Mouse (Mus musculus): ENCODE measurements at regions not wholly inside any gene's neighbourhood (a gene's known extent, or its start where the extent isn't known, plus 50 kb on each side); places are given as distances from the start of the nearest gene placed in this dataset.
A peak's percentile ranks its signal among the peaks of the same experiment; 100 is the strongest.

GRCm38 (mm10) chr7:111903741-111904231, 119.5 kb upstream of the Usp47 start:
- Histone ChIP-seq H3K36me3 (ENCODE audit: control insufficient read depth, insufficient read depth) (no peaks in the 10 kb centered on the region), H3K27me3 (ENCODE audit: control insufficient read depth, insufficient read depth, insufficient read length) (no peaks in the 10 kb centered on the region), H3K79me3 (ENCODE audit: low read depth) (no peaks in the 10 kb centered on the region), H3ac (ENCODE audit: control insufficient read depth, insufficient read length, low read depth) (no peak overlapping the region), H3K4me3 (ENCODE audit: insufficient read depth, poor library complexity, severe bottlenecking) (no peak overlapping the region), H3K79me2 (ENCODE audit: control insufficient read depth, insufficient read depth) (no peaks in the 10 kb centered on the region)
- no peak for TF ChIP-seq CTCF (IDR thresholded peaks at IDR 0.05; ENCODE audit: control insufficient read depth, insufficient read depth, insufficient read length)
- no peak for TF ChIP-seq MYOD1 (IDR thresholded peaks at IDR 0.05; ENCODE audit: control insufficient read depth, insufficient read length, low read depth)
- no peak for TF ChIP-seq CEBPB (IDR thresholded peaks at IDR 0.05; ENCODE audit: low read depth)
- TF ChIP-seq MAX (IDR thresholded peaks at IDR 0.05) = no peak
- TF ChIP-seq MYOG (IDR thresholded peaks at IDR 0.05; ENCODE audit: control insufficient read depth, extremely low read depth, insufficient read length) = no peak
- no peak for TF ChIP-seq FOSL1 (IDR thresholded peaks at IDR 0.05; ENCODE audit: insufficient read depth, low read length, poor library complexity, severe bottlenecking)
- TF ChIP-seq USF1 (IDR thresholded peaks at IDR 0.05; ENCODE audit: low read depth) = no peak

GRCm38 (mm10) chr7:111897016-111897415, 117.2 kb upstream of the Galnt18 start:
- no peaks in the 10 kb centered on the region for H3K79me2 ChIP-seq (ENCODE audit: control insufficient read depth, insufficient read depth)
- H3ac ChIP-seq (ENCODE audit: control insufficient read depth, insufficient read length, low read depth) = no peak overlapping the region
- TF ChIP-seq CEBPB (IDR thresholded peaks at IDR 0.05; ENCODE audit: low read depth) = no peak
- TF ChIP-seq FOSL1 (IDR thresholded peaks at IDR 0.05; ENCODE audit: insufficient read depth, low read length, poor library complexity, severe bottlenecking) = no peak
- TF ChIP-seq USF1 (IDR thresholded peaks at IDR 0.05; ENCODE audit: low read depth) = no peak
- TF ChIP-seq MAX (IDR thresholded peaks at IDR 0.05) = no peak
- no peak for TF ChIP-seq MYOG (IDR thresholded peaks at IDR 0.05; ENCODE audit: control insufficient read depth, extremely low read depth, insufficient read length)
- TF ChIP-seq MYOD1 (IDR thresholded peaks at IDR 0.05; ENCODE audit: control insufficient read depth, insufficient read length, low read depth) = no peak
- no peak for TF ChIP-seq CTCF (IDR thresholded peaks at IDR 0.05; ENCODE audit: control insufficient read depth, insufficient read depth, insufficient read length)
- H3K4me3 ChIP-seq (ENCODE audit: insufficient read depth, poor library complexity, severe bottlenecking) = no peak overlapping the region
- no peaks in the 10 kb centered on the region for H3K36me3 ChIP-seq (ENCODE audit: control insufficient read depth, insufficient read depth)
- H3K27me3 ChIP-seq (ENCODE audit: control insufficient read depth, insufficient read depth, insufficient read length) = no peaks in the 10 kb centered on the region
- no peaks in the 10 kb centered on the region for H3K79me3 ChIP-seq (ENCODE audit: low read depth)

GRCm38 (mm10) chr7:111896255-111896654, 116.5 kb upstream of the Galnt18 start:
- no peak for TF ChIP-seq MAX (IDR thresholded peaks at IDR 0.05)
- TF ChIP-seq FOSL1 (IDR thresholded peaks at IDR 0.05; ENCODE audit: insufficient read depth, low read length, poor library complexity, severe bottlenecking) = no peak
- TF ChIP-seq MYOD1 (IDR thresholded peaks at IDR 0.05; ENCODE audit: control insufficient read depth, insufficient read length, low read depth) = no peak
- no peak for TF ChIP-seq MYOG (IDR thresholded peaks at IDR 0.05; ENCODE audit: control insufficient read depth, extremely low read depth, insufficient read length)
- TF ChIP-seq USF1 (IDR thresholded peaks at IDR 0.05; ENCODE audit: low read depth) = no peak
- TF ChIP-seq CTCF (IDR thresholded peaks at IDR 0.05; ENCODE audit: control insufficient read depth, insufficient read depth, insufficient read length) = no peak
- no peak for TF ChIP-seq CEBPB (IDR thresholded peaks at IDR 0.05; ENCODE audit: low read depth)

GRCm38 (mm10) chr7:111882991-111883390, 103.2 kb upstream of the Galnt18 start:
- no peaks in the 10 kb centered on the region for H3K79me2 ChIP-seq (ENCODE audit: control insufficient read depth, insufficient read depth)
- no peak overlapping the region for H3K4me3 ChIP-seq (ENCODE audit: insufficient read depth, poor library complexity, severe bottlenecking)
- TF ChIP-seq MYOG (IDR thresholded peaks at IDR 0.05; ENCODE audit: control insufficient read depth, extremely low read depth, insufficient read length) (no peak), FOSL1 (IDR thresholded peaks at IDR 0.05; ENCODE audit: insufficient read depth, low read length, poor library complexity, severe bottlenecking) (no peak)
- H3K79me3 ChIP-seq (ENCODE audit: low read depth) = no peaks in the 10 kb centered on the region
- H3K27me3 ChIP-seq (ENCODE audit: control insufficient read depth, insufficient read depth, insufficient read length) = no peaks in the 10 kb centered on the region
- no peak overlapping the region for H3ac ChIP-seq (ENCODE audit: control insufficient read depth, insufficient read length, low read depth)
- no peaks in the 10 kb centered on the region for H3K36me3 ChIP-seq (ENCODE audit: control insufficient read depth, insufficient read depth)

More at GRCm38 (mm10) chr7:111896255-111896654, 116.5 kb upstream of the Galnt18 start:
- no peaks in the 10 kb centered on the region for H3K79me3 ChIP-seq (ENCODE audit: low read depth)
- no peak overlapping the region for H3K4me3 ChIP-seq (ENCODE audit: insufficient read depth, poor library complexity, severe bottlenecking)
- no peaks in the 10 kb centered on the region for H3K27me3 ChIP-seq (ENCODE audit: control insufficient read depth, insufficient read depth, insufficient read length)
- no peak overlapping the region for H3ac ChIP-seq (ENCODE audit: control insufficient read depth, insufficient read length, low read depth)
- H3K79me2 ChIP-seq (ENCODE audit: control insufficient read depth, insufficient read depth) = no peaks in the 10 kb centered on the region
- H3K36me3 ChIP-seq (ENCODE audit: control insufficient read depth, insufficient read depth) = no peaks in the 10 kb centered on the region

- Histone ChIP-seq H3K36me3 (ENCODE audit: control insufficient read depth, insufficient read depth) (no peaks in the 10 kb centered on the region), H3K79me3 (ENCODE audit: low read depth) (no peaks in the 10 kb centered on the region), H3ac (ENCODE audit: control insufficient read depth, insufficient read length, low read depth) (no peak overlapping the region), H3K79me2 (ENCODE audit: control insufficient read depth, insufficient read depth) (no peaks in the 10 kb centered on the region), H3K4me3 (ENCODE audit: insufficient read depth, poor library complexity, severe bottlenecking) (no peak overlapping the region), H3K27me3 (ENCODE audit: control insufficient read depth, insufficient read depth, insufficient read length) (no peaks in the 10 kb centered on the region)
- peak; percentile 62 for TF ChIP-seq USF1 (IDR thresholded peaks at IDR 0.05; ENCODE audit: low read depth)
- no peak for TF ChIP-seq FOSL1 (IDR thresholded peaks at IDR 0.05; ENCODE audit: insufficient read depth, low read length, poor library complexity, severe bottlenecking)
- no peak for TF ChIP-seq CTCF (IDR thresholded peaks at IDR 0.05; ENCODE audit: control insufficient read depth, insufficient read depth, insufficient read length)
Measured at GRCm38 (mm10) chr7:111880067-111880675, 100.4 kb upstream of the Galnt18 start.

- Histone ChIP-seq H3K27me3 (ENCODE audit: control insufficient read depth, insufficient read depth, insufficient read length) (no peaks in the 10 kb centered on the region), H3K79me3 (ENCODE audit: low read depth) (no peaks in the 10 kb centered on the region), H3K79me2 (ENCODE audit: control insufficient read depth, insufficient read depth) (no peaks in the 10 kb centered on the region), H3ac (ENCODE audit: control insufficient read depth, insufficient read length, low read depth) (no peak overlapping the region), H3K36me3 (ENCODE audit: control insufficient read depth, insufficient read depth) (no peaks in the 10 kb centered on the region), H3K4me3 (ENCODE audit: insufficient read depth, poor library complexity, severe bottlenecking) (no peak overlapping the region)
- TF ChIP-seq CEBPB (IDR thresholded peaks at IDR 0.05; ENCODE audit: low read depth) (no peak), MYOG (IDR thresholded peaks at IDR 0.05; ENCODE audit: control insufficient read depth, extremely low read depth, insufficient read length) (no peak), FOSL1 (IDR thresholded peaks at IDR 0.05; ENCODE audit: insufficient read depth, low read length, poor library complexity, severe bottlenecking) (no peak), MAX (IDR thresholded peaks at IDR 0.05) (no peak)
Measured at GRCm38 (mm10) chr7:111877591-111877990, 97.8 kb upstream of the Galnt18 start.
